Mouse (Mus musculus): Measurements from ENCODE around the gene Mob1a.

The Mob1a gene

DNA sequence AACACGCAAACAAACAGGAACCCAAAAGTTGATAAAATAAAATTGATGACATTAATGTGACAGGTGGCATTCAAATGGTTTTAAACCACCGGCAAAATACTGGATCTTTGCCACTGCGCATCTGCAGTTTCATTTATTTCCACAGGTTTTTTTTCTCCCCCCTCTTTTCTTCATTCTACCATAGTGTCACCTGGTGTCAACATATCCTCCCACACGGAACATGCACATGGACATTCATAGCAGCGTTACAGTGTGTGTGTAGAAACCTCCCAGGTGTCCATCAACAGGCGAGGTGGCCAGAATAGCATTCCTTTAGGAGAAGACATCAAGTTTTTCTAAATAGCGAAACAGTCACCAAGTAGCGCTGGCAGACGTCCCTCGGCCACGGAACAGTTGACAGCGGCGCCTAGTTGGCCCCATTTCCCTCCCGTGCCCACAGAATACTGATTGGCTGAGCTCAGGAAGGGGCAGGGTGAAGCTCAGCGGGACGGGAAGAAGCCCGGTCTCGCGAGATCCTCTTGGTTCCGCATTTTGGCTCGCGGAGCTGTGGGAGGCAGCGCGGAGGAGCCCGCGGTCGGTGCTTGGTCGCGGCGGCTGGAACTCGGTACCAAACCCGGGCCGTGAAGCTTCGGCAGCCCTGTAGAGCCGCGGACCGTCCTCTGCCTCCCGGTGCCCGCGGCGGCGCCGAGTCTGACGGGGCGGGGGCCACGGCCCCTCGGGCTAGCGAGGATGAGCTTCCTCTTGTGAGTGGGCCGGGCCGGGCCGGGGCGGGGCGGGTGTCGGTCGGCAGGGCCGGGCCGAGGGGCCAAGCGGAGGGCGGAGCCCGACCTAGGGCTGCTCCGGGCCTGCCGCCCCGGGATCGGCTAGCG, at the start of gene Mob1a, which contains the start of gene Mthfd2:
Gene Mob1a, plus strand, starts transcription at position 492 of the 869 bp plus-strand sequence.
Gene Mthfd2, minus strand, starts transcription at position 384 of the 869 bp plus-strand sequence.
- DNase-seq (ENCODE audit: low read depth, low spot score), result peak; percentile 96

DNA sequence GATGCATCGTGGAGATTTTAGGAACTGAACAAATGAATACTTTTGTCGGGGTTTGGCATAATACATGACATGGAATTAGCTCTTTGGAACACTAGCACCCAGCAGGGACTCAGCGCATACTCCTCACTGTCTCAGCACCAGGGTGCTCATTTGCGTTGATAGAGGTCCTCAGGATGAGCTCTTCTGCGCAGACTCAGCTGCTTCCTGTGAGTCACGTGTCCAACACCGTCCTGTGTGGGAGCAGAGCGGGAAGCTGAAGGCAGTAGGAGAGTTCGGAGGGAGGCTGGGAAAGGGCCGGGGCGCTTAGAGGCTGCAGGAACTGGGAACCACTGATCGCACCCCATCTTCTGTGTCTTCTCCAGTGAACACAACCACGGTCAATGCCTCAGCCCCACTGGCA, 48.7 kb upstream of the Mob1a start:
- no peak for DNase-seq (ENCODE audit: low read depth, low spot score)

DNA sequence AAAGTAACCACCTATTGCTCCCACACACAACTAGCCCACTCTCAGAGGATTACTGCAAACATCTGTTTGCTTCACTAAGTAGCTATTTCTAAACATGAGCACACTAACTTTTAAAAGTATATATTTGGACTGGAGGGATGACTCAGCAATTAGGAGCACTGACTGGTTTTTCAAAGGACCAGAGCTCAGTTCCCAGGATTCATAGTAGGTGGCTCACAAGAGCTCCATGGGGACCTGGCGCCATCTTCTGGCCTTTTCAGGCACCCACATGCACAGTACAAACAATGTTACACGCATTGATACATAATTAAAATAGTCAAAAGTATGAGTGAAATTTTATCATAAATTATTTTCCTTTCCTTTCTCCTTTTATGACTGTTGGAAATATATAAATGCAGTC, 46.9 kb upstream of the Mob1a start:
- no peak for DNase-seq (ENCODE audit: low read depth, low spot score)

GRCm38 (mm10) chr6:83280256-83280955, 45.4 kb upstream of the Mob1a start:
- peak; percentile 19 for DNase-seq (ENCODE audit: low read depth, low spot score)

DNA sequence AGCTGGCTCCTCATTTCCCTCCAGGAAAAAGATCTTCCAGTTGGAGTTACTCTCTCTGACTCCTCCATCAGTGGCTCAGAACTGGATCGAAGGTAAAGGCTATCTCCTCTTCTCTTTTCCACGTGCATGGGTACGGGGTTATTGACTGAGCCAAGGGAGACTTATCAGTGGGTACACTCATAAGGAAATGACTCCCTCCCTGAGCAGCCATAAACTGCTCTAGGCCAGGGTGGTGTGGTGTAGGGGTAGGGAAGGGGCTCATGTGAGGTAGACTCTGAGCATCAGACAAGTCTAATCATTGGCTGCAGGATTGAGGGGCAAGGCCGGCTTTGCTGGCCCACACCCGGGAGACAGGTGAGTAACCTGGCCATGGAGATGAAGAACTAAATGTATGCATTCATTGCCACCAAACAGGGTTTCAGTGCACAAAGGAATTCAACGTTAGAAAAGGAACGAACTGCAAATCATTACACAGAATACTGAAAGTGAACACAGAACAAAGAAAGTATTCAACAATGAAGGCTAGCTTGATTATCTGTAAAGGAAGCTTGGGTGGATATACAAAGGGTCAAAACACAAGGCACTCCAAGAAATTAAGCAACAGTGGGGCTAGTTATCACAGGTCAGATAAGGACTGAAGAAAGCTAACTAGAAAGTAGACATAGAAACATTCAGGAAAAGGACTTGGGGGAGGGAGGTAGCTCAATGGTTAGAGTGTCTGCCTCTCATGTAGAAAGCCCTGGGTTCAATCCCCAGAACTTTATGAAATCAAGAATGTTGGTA, 25.2 kb upstream of the Mob1a start:
- DNase-seq (ENCODE audit: low read depth, low spot score), result no peak

GRCm38 (mm10) chr6:83301294-83301693, 24.5 kb upstream of the Mob1a start:
- no peak for DNase-seq (ENCODE audit: low read depth, low spot score)

DNA sequence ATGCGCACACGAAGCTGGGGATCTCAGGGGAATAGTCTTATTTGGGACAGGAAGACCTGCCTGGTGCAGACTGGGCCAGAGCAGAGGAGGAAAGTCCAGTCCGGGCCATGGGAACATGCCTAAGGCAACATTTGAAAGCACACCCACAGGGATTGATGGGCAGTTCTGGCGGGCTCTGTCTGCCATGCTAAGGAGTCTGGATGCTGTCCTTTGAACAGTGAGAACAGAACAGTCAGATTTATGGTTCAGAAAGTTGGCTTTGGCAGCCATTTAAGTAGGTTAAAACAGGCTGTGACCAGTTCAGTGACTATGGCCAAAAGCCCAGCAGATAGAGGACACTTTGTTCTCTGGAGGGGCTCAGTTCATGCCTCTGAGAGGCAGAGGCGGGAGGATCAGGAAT, 23.6 kb upstream of the Mob1a start:
- DNase-seq (ENCODE audit: low read depth, low spot score), result no peak

DNA sequence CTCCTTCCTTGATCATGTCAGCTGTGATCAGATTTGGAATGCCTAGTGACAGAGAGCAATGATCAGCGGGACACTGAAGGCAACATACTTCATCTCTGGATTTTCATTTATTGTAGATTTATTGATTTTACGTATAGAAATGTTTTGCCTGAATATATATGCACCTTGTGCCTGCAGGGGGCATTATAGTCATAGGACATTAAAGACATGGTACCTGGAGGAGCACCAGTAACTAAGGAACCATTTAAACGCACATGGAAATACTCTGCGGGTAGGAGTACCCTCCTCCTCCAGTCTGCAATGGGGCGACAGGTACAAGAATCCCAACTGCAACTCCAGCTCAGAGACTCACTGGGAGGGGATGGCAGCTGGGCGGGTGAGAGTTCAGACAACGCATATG, 16.8 kb upstream of the Mob1a start:
- DNase-seq (ENCODE audit: low read depth, low spot score), result no peak

GRCm38 (mm10) chr6:83311206-83311605, 14.6 kb upstream of the Mob1a start:
- DNase-seq (ENCODE audit: low read depth, low spot score), result no peak

DNA sequence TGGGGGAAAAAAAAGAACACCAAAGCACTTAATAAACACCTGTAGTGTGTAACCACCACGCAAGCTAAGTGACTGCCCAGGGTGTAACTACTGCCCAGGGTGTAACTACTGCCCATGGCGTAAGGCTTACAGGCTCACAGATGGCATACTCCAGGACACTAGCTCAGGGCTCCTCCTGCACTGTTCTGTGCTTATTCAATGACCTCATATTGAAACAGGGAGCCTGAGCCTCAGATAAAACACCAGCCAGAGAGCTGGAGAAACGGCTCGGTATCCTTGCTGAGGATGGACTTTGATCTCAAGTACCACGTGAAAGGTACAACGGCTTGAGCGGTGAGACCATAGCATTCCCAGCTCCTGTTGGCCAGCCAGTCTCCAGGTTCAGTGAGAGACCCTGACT, 13.8 kb upstream of the Mob1a start:
- DNase-seq (ENCODE audit: low read depth, low spot score), result no peak

GRCm38 (mm10) chr6:83312514-83312913, 13.3 kb upstream of the Mob1a start:
- DNase-seq (ENCODE audit: low read depth, low spot score), result no peak

DNA sequence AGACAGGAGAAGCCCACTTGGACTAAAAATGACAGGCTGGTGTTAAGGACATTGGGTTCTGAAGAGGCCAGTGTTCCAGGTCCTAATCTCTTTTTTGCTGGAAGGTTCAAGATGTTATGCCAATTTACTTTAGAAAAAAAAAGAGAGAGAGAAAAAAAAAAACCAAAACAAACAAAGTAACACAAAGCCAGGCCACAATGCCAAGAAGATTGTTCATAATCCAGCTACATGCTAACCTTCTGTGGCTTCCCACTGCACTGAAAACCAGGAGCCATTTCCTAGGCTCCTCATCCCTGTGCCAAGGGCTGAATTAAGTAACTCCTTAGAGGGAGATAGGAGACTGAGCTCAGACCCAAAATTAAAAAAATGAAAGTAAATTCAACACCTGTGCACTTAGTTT, 10.5 kb upstream of the Mob1a start:
- DNase-seq (ENCODE audit: low read depth, low spot score), result no peak

GRCm38 (mm10) chr6:83316022-83316421, 9.8 kb upstream of the Mob1a start:
- DNase-seq (ENCODE audit: low read depth, low spot score), result peak; percentile 55

GRCm38 (mm10) chr6:83317108-83317741, 8.6 kb upstream of the Mob1a start:
- DNase-seq (ENCODE audit: low read depth, low spot score), result peak; percentile 89

DNA sequence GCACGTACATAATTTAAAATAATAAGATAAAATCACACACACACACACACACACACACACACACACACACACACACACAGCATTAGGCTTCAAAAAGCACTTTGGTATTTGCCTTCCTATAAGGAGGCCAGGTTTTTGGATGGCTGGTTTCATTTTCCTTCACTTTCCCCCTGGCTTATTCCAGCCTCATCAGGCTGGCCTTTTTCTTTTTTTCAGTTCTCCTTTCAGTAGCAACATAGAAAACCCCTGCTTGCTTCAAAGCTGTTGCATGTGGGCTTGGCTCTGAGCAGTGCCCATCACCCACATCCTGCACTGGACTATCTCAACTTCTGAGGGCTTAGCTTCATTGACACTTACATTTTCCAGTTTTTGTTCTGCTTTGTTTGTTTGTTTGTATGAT, 3.9 kb upstream of the Mob1a start:
- no peak for DNase-seq (ENCODE audit: low read depth, low spot score)

DNA sequence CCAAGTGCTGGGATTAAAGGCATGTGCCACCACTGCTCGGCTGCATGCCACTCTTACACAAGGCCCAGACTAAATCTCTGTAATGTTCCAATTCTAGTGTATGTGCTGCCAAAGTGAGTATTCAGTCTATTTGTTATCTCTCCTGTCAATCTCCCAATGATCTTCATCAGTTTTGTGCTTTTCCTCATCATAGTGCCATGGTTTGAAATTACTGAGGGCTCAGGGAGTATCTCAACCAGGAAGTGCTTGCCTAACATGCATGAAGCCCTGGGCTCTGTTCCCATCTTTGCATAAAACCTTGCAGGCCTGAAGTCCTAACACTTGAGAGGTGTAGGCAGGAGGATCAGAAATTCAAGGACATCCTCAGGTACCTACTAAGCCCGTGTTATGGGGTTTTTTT, 3.0 kb upstream of the Mob1a start:
- no peak for DNase-seq (ENCODE audit: low read depth, low spot score)

- DNase-seq (ENCODE audit: low read depth, low spot score), result no peak
These were observed 2.0 kb upstream of the Mob1a start for GRCm38 (mm10) chr6:83323652-83324419.

- no peak for DNase-seq (ENCODE audit: low read depth, low spot score)
These were observed 549 bp downstream of the Mob1a start for GRCm38 (mm10) chr6:83326394-83326736.

- no peak for DNase-seq (ENCODE audit: low read depth, low spot score)
These were observed 945 bp downstream of the Mob1a start for GRCm38 (mm10) chr6:83326761-83327160.

DNA sequence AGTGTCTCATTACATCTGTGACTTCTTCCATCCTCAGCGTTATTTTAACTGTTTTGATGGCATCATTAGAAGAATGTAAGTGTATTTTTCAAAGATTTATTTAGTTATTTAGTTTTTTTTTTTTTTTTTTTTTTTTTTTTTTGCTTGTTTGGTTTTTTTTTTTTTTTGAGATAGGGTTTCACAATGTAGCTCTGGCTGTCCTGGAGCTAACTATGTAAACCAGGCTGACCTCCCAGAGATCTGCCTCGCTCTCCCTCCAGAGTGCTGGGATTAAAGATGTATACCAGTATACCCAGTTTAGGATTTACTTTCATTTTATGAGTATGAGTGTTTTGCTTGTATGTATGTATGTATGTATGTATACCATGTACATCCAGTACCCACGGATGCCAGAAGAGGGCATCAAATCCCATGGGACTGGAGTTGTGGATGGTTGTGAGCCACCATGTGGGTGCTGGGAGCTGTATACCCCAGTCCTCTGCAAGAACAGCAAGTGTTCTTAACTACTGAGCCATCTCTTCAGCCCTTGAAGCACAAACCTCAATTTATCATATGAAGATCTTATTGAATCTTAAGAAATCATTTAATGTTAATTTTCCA, 1.9 kb downstream of the Mob1a start:
- no peak for DNase-seq (ENCODE audit: low read depth, low spot score)

DNA sequence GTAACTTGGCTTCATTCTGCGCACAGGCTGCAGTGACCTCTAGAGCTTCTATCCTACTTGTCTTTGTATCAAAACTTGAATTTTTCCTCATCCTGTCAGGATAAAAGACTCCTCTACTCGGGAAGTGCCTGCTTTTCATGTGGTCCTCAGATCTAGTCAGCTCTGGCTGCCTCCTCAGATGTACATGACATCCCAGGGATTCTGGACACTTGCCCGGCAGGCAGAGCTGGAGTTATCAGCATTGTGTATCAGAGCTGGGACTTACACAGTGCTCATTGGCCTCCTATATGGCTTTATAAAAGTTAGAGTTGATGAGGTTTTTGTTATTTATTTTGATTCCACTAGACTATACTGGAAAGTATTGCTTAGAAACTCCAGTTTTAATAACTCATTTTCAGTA, 15.6 kb downstream of the Mob1a start:
- DNase-seq (ENCODE audit: low read depth, low spot score), result no peak

Data from forelimb bud, embryonic 11.5 days (tissue).